ENCODE assay signal across 28 mouse cellular contexts in genomic region chr3:105782406-105782805, GRCm38 (mm10). TPM values are rescaled to one million over a fixed set of nuclear protein-coding genes. Genes with fewer than 3 reads are reported as not detected.
DNase-seq lines count a peak whose midpoint lies in the region; ATAC-seq and TF ChIP-seq lines count a peak whose summit lies in the region.
"Had no signal": no experiment of that assay in that cellular context is flagged by ENCODE, and none has a peak within 500 bp of the region (broad histone marks: within the 10 kb centered on the region; RNA-seq: fewer than 3 reads in every experiment).

No protein-coding gene starts in this region.

- ATAC-seq in kidney, embryonic 14.5 days (ENCODE audit: low FRiP score, low TSS enrichment) = peak; percentile 69; the same call in 1 of the 2 replicates
- ATAC-seq in liver, postnatal 0 days = peak; percentile 68
- ATAC-seq: CD4-positive, CD25-positive, alpha-beta regulatory T cell, adult 4 months; forebrain, postnatal 0 days; hindbrain, postnatal 0 days; intestine, embryonic 15.5 days; lung, postnatal 0 days; midbrain, embryonic 15.5 days had no signal

- no peak overlapping the region for H3K4me2 ChIP-seq in kidney, embryonic 14.5 days (replicated peaks; ENCODE audit: low read depth, low read length)
- H3K4me2 ChIP-seq in liver, postnatal 0 days (ENCODE audit: low read depth, low read length) = no peak overlapping the region
- H3K4me2 ChIP-seq: embryonic facial prominence, embryonic 15.5 days; forebrain, embryonic 12.5 days; intestine, embryonic 15.5 days; midbrain, embryonic 15.5 days had no signal

- H3K9ac ChIP-seq in kidney, embryonic 14.5 days (ENCODE audit: low read depth, low read length) = no peak overlapping the region
- no peak overlapping the region for H3K9ac ChIP-seq in liver, adult 2 months (ENCODE audit: low read depth, low read length)
- H3K9ac ChIP-seq in liver, postnatal 0 days (replicated peaks) = no peak overlapping the region
- H3K9ac ChIP-seq: embryonic facial prominence, embryonic 15.5 days; forebrain, embryonic 12.5 days; forebrain, postnatal 0 days; intestine, embryonic 15.5 days; midbrain, embryonic 15.5 days had no signal

- WGBS in kidney, embryonic 14.5 days = 44% methylated on average over 7 of the region's 7 CpGs
- 11% methylated on average over 7 of the region's 7 CpGs for WGBS in liver, adult 2 months
- WGBS in liver, postnatal 0 days (ENCODE audit: insufficient replicate concordance) = 66% methylated on average over 7 of the region's 7 CpGs

- no peak for DNase-seq in kidney, postnatal 25 days
- DNase-seq in liver, adult 2 months (ENCODE audit: extremely low read depth, low read depth, low spot score) = peak; percentile 80
- no peak for DNase-seq in liver
- DNase-seq in embryo, embryonic 10.5 days (ENCODE audit: low spot score) = peak; percentile 13
- DNase-seq in liver, postnatal 0 days = no peak
- no peak for DNase-seq in adrenal gland, postnatal 25 days
- DNase-seq: adrenal gland, adult 2 months; cerebellum, adult 9-10 months; cerebellum, postnatal 36 days; forebrain, postnatal 0 days; kidney, adult 8-10 months; layer of hippocampus, postnatal 36 days; left cerebral cortex, postnatal 4 days; lung, adult 18-20 months; lung, postnatal 4 days; right cerebral cortex, postnatal 4 days; thymus, adult 2 months; thymus, postnatal 36 days had no signal

- no peak overlapping the region for H3K4me3 ChIP-seq in kidney, embryonic 14.5 days (ENCODE audit: low read length)
- H3K4me3 ChIP-seq in liver, adult 2 months (ENCODE audit: insufficient read depth, low read depth, low read length) = no peak overlapping the region
- no peak overlapping the region for H3K4me3 ChIP-seq in liver, postnatal 0 days (ENCODE audit: low read depth, low read length)
- H3K4me3 ChIP-seq: embryonic facial prominence, embryonic 10.5 days; embryonic facial prominence, embryonic 15.5 days; forebrain, embryonic 12.5 days; intestine, embryonic 15.5 days; midbrain, embryonic 15.5 days had no signal

- TF ChIP-seq EP300 in liver, postnatal 0 days (IDR thresholded peaks at IDR 0.05; ENCODE audit: low read depth) = no peak

- no peaks in the 10 kb centered on the region for H3K36me3 ChIP-seq in kidney, embryonic 14.5 days (ENCODE audit: control insufficient read depth, insufficient read depth, low read length)
- no peaks in the 10 kb centered on the region for H3K36me3 ChIP-seq in liver, adult 2 months (ENCODE audit: control insufficient read depth, insufficient read depth, low read length)
- peaks cover 7% of the 10 kb centered on the region; the same call in 1 of the 2 replicates for H3K36me3 ChIP-seq in liver, postnatal 0 days (replicated peaks; ENCODE audit: insufficient read depth, low read length)
- H3K36me3 ChIP-seq: forebrain, embryonic 12.5 days; intestine, embryonic 15.5 days; midbrain, embryonic 15.5 days had no signal

- peaks cover 21% of the 10 kb centered on the region; the same call in 1 of the 2 replicates for H3K79me2 ChIP-seq in liver, adult 2 months (ENCODE audit: control insufficient read depth, insufficient read depth, low read length)

- 0 out of 2 replicates have a peak, but pooled peaks cover 4% of the 10 kb centered on the region for H3K4me1 ChIP-seq in kidney, embryonic 14.5 days (ENCODE audit: control insufficient read depth, insufficient read depth, low read length)
- H3K4me1 ChIP-seq in liver, adult 2 months (ENCODE audit: control insufficient read depth, insufficient read depth, low read length) = peaks cover 8% of the 10 kb centered on the region; the same call in 1 of the 2 replicates
- peaks cover 11% of the 10 kb centered on the region for H3K4me1 ChIP-seq in liver, postnatal 0 days (ENCODE audit: insufficient read depth)
- H3K4me1 ChIP-seq: embryonic facial prominence, embryonic 15.5 days; intestine, embryonic 15.5 days; midbrain, embryonic 15.5 days had no signal

- H3K27me3 ChIP-seq in kidney, embryonic 14.5 days (ENCODE audit: control insufficient read depth, insufficient read depth, low read length) = no peaks in the 10 kb centered on the region
- no peaks in the 10 kb centered on the region for H3K27me3 ChIP-seq in liver, adult 2 months (ENCODE audit: control insufficient read depth, insufficient read depth, low read length)
- H3K27me3 ChIP-seq in liver, postnatal 0 days (ENCODE audit: insufficient read depth, low read length) = no peaks in the 10 kb centered on the region
- H3K27me3 ChIP-seq: embryonic facial prominence, embryonic 15.5 days; forebrain, embryonic 12.5 days; intestine, embryonic 15.5 days; midbrain, embryonic 15.5 days had no signal

- TF ChIP-seq POLR2A in liver, adult 2 months (IDR thresholded peaks at IDR 0.05; ENCODE audit: extremely low read depth, insufficient read depth, low read length) = no peak

- peak; percentile 13; the same call in 1 of the 2 replicates for TF ChIP-seq CTCF in liver, adult 2 months (IDR thresholded peaks at IDR 0.05; ENCODE audit: low read depth, low read length)
- no peak for TF ChIP-seq CTCF in liver, postnatal 0 days (IDR thresholded peaks at IDR 0.05; ENCODE audit: low read depth)

- H3K9me3 ChIP-seq in kidney, embryonic 14.5 days (ENCODE audit: control insufficient read depth, low read length) = no peaks in the 10 kb centered on the region
- H3K9me3 ChIP-seq in liver, postnatal 0 days (ENCODE audit: low read length) = no peaks in the 10 kb centered on the region
- H3K9me3 ChIP-seq: embryonic facial prominence, embryonic 10.5 days; embryonic facial prominence, embryonic 15.5 days; forebrain, embryonic 12.5 days; intestine, embryonic 15.5 days; midbrain, embryonic 15.5 days had no signal

- no peak overlapping the region for H3K27ac ChIP-seq in kidney, embryonic 14.5 days (ENCODE audit: low read depth, low read length)
- no peak overlapping the region for H3K27ac ChIP-seq in liver, adult 2 months (replicated peaks; ENCODE audit: insufficient read depth, low read depth, low read length)
- H3K27ac ChIP-seq in liver, postnatal 0 days (ENCODE audit: low read depth) = no peak overlapping the region
- H3K27ac ChIP-seq: embryonic facial prominence, embryonic 10.5 days; embryonic facial prominence, embryonic 15.5 days; forebrain, embryonic 12.5 days; hindbrain, postnatal 0 days; intestine, embryonic 15.5 days; midbrain, embryonic 15.5 days; stomach, postnatal 0 days had no signal

RNA-seq across cellular contexts. Expression of gene Rap1a, which starts 18.7 kb away (rescaled TPM):
- 89.0 and 141 TPM in 2 replicates for polyA plus RNA-seq in kidney, embryonic 14.5 days (2014; fragmentation: Nextera tagmentation; extraction: Ambion mirVana)
- 50.9 and 65.2 TPM in 2 replicates for total RNA-seq in liver, adult 2 months (2014; rRNA removed)
- polyA plus RNA-seq in liver, adult 2 months (2012; rRNA removed) = 8.7 and 10.0 TPM in 2 replicates
- 89.0 and 93.3 TPM in 2 replicates for polyA plus RNA-seq in liver, postnatal 0 days (2015; fragmentation: Nextera tagmentation; extraction: Ambion mirVana)
- 172 and 200 TPM in 2 replicates for total RNA-seq in adrenal gland, postnatal 25 days (2021)

Comparison
In these comparisons a context has a peak if more than half of its experiments do, and no peak if none do; other contexts are left out.
1. DNase-seq: peak in liver, adult 2 months (single experiment) and embryo, embryonic 10.5 days (single experiment); none in kidney, postnatal 25 days (0 of 2), liver (single experiment), liver, postnatal 0 days (single experiment) and adrenal gland, postnatal 25 days (single experiment).